Mouse (Mus musculus): Measurements from ENCODE around the gene 9930022D16Rik.

GRCm38 (mm10) chr11:109466987-109467386 is 53.3 kb downstream of the 9930022D16Rik start:
- no peak for TF ChIP-seq POLR2A (IDR thresholded peaks at IDR 0.05; ENCODE audit: low read depth, low read length)
- no peak for TF ChIP-seq CTCF (IDR thresholded peaks at IDR 0.05; ENCODE audit: extremely low read depth, insufficient read depth, insufficient read length, insufficient replicate concordance)

Data from spleen, adult 2 months (tissue).